Comparison of ENCODE assay signal across 8 mouse cellular contexts in genomic region chr7:19239423-19239822, GRCm38 (mm10). TPM values are rescaled to one million over a fixed set of nuclear protein-coding genes. Genes with fewer than 3 reads are reported as not detected.
DNase-seq lines count a peak whose midpoint lies in the region; ATAC-seq and TF ChIP-seq lines count a peak whose summit lies in the region.

No protein-coding gene starts in this region.

- peaks cover 4 to 16% of the 10 kb centered on the region in 2 experiments; a peak in 3 of 4 replicates for H3K4me1 ChIP-seq in MEL (ENCODE audit: control insufficient read depth in 1 of 2, insufficient read depth in 2 of 2, low read length in 2 of 2)
- H3K4me1 ChIP-seq in cerebellum, adult 2 months (ENCODE audit: control insufficient read depth, insufficient read depth, low read length) = peaks cover 26% of the 10 kb centered on the region
- H3K4me1 ChIP-seq in forebrain, postnatal 0 days (ENCODE audit: insufficient read depth) = no peaks in the 10 kb centered on the region
- H3K4me1 ChIP-seq in lung, adult 2 months (ENCODE audit: control insufficient read depth, insufficient read depth, low read length) = peaks cover 6% of the 10 kb centered on the region
- no peaks in the 10 kb centered on the region for H3K4me1 ChIP-seq in thymus, adult 2 months (replicated peaks; ENCODE audit: control insufficient read depth, insufficient read depth, low read length)

- no peak for TF ChIP-seq POLR2A in MEL (IDR thresholded peaks at IDR 0.05; ENCODE audit: control insufficient read depth in 1 of 2, insufficient read depth in 1 of 2, low read depth in 1 of 2, low read length in 2 of 2, poor library complexity in 1 of 2)
- no peak for TF ChIP-seq POLR2A in cerebellum, adult 2 months (IDR thresholded peaks at IDR 0.05; ENCODE audit: borderline replicate concordance, insufficient read depth, low read length)
- no peak for TF ChIP-seq POLR2A in lung, adult 2 months (IDR thresholded peaks at IDR 0.05; ENCODE audit: borderline replicate concordance, extremely low read depth, low read depth, low read length)
- TF ChIP-seq POLR2A in thymus, adult 2 months (IDR thresholded peaks at IDR 0.05; ENCODE audit: control insufficient read depth, extremely low read depth, insufficient read depth, low read length, poor library complexity) = no peak

- H3K4me2 ChIP-seq in forebrain, postnatal 0 days (ENCODE audit: low read depth) = no peak overlapping the region

- peak; percentile 92 to 100 (median 97) for TF ChIP-seq CTCF in MEL (IDR thresholded peaks at IDR 0.05 in 2 of 3, conservative IDR thresholded peaks at IDR 0.05 in 1 of 3; ENCODE audit: control insufficient read depth in 1 of 3, insufficient read depth in 1 of 3, low read depth in 2 of 3, low read length in 3 of 3, poor library complexity in 1 of 3, severe bottlenecking in 1 of 3)
- TF ChIP-seq CTCF in cerebellum, adult 2 months (IDR thresholded peaks at IDR 0.05; ENCODE audit: borderline replicate concordance, insufficient read depth, low read depth, low read length) = peak; percentile 98
- TF ChIP-seq CTCF in forebrain, postnatal 0 days (IDR thresholded peaks at IDR 0.05; ENCODE audit: low read depth) = peak; percentile 96
- TF ChIP-seq CTCF in layer of hippocampus, adult 2 months (conservative IDR thresholded peaks at IDR 0.05) = peak; percentile 100
- TF ChIP-seq CTCF in lung, adult 2 months (IDR thresholded peaks at IDR 0.05; ENCODE audit: insufficient read depth, low read length) = peak; percentile 98
- peak; percentile 80; the same call in 1 of the 2 replicates for TF ChIP-seq CTCF in thymus, adult 2 months (IDR thresholded peaks at IDR 0.05; ENCODE audit: borderline replicate concordance, control insufficient read depth, extremely low read depth, insufficient read depth, low read length, poor library complexity)

- peak overlapping the region; percentile 32 for H3K27ac ChIP-seq in MEL (ENCODE audit: control insufficient read depth, low read depth, low read length)
- no peak overlapping the region for H3K27ac ChIP-seq in cerebellum, adult 2 months (ENCODE audit: insufficient read depth, low read length)
- H3K27ac ChIP-seq in forebrain, postnatal 0 days (ENCODE audit: low read depth, low read length) = no peak overlapping the region
- peak overlapping the region; percentile 46; the same call in 1 of the 2 replicates for H3K27ac ChIP-seq in layer of hippocampus, adult 2 months
- H3K27ac ChIP-seq in thymus, adult 2 months (ENCODE audit: control insufficient read depth, insufficient read depth, low read length) = no peak overlapping the region

- peak; percentile 91 for DNase-seq in MEL (ENCODE audit: low read depth, low spot score)
- DNase-seq in cerebellum, adult 2 months = peak; percentile 85 to 93
- DNase-seq in forebrain, postnatal 0 days = peak; percentile 93
- peak; percentile 95 for DNase-seq in heart, postnatal 4 days
- peak; percentile 91 to 95 for DNase-seq in layer of hippocampus, adult 2 months (ENCODE audit: low spot score in 2 of 2)
- peak; percentile 88 for DNase-seq in lung, adult 2 months
- DNase-seq in ovary, adult 18-20 months (ENCODE audit: low spot score) = peak; percentile 62
- DNase-seq in thymus, adult 2 months = peak; percentile 88

- ATAC-seq in forebrain, postnatal 0 days = peak; percentile 98

- peaks cover 20% of the 10 kb centered on the region for H3K79me2 ChIP-seq in MEL (ENCODE audit: control insufficient read depth, insufficient read depth, low read length, poor library complexity)

- TF ChIP-seq RAD21 in MEL (IDR thresholded peaks at IDR 0.05; ENCODE audit: low read depth, low read length) = peak; percentile 76

- no peak overlapping the region for H3K4me3 ChIP-seq in MEL (ENCODE audit: control insufficient read depth in 1 of 2, insufficient read depth in 1 of 2, low read depth in 2 of 2, low read length in 2 of 2)
- no peak overlapping the region for H3K4me3 ChIP-seq in cerebellum, adult 2 months (replicated peaks; ENCODE audit: insufficient read depth, low read depth, low read length)
- no peak overlapping the region for H3K4me3 ChIP-seq in forebrain, postnatal 0 days (ENCODE audit: low read depth, low read length)
- H3K4me3 ChIP-seq in layer of hippocampus, adult 2 months = no peak overlapping the region
- H3K4me3 ChIP-seq in lung, adult 2 months (replicated peaks; ENCODE audit: extremely low read depth, low read depth, low read length) = no peak overlapping the region
- H3K4me3 ChIP-seq in thymus, adult 2 months (ENCODE audit: control insufficient read depth, insufficient read depth, low read length) = no peak overlapping the region

- no peak for TF ChIP-seq EP300 in MEL (IDR thresholded peaks at IDR 0.05; ENCODE audit: low read depth in 1 of 2, low read length in 2 of 2)

- H3K36me3 ChIP-seq in MEL (ENCODE audit: control insufficient read depth in 1 of 2, insufficient read depth in 2 of 2, low read length in 2 of 2) = peaks cover 0 to 8% of the 10 kb centered on the region in 2 experiments; a peak in 3 of 4 replicates
- no peaks in the 10 kb centered on the region for H3K36me3 ChIP-seq in forebrain, postnatal 0 days (ENCODE audit: insufficient read depth)
- H3K36me3 ChIP-seq in thymus, adult 2 months (ENCODE audit: control insufficient read depth, insufficient read depth, low read length) = no peaks in the 10 kb centered on the region

- H3K9me3 ChIP-seq in MEL (replicated peaks; ENCODE audit: insufficient read depth, low read length) = no peaks in the 10 kb centered on the region
- H3K9me3 ChIP-seq in forebrain, postnatal 0 days (ENCODE audit: low read length) = no peaks in the 10 kb centered on the region

- H3K9ac ChIP-seq in MEL (ENCODE audit: control insufficient read depth, low read depth, low read length, poor library complexity, severe bottlenecking) = no peak overlapping the region
- no peak overlapping the region for H3K9ac ChIP-seq in forebrain, postnatal 0 days

- 0% methylated on average over 1 of the region's 1 CpGs for WGBS in cerebellum, adult 2 months
- 0% methylated on average over 1 of the region's 1 CpGs for WGBS in forebrain, postnatal 0 days
- WGBS in lung, adult 2 months = 0% methylated on average over 1 of the region's 1 CpGs
- WGBS in thymus, adult 2 months = 0% methylated on average over 1 of the region's 1 CpGs

- no peaks in the 10 kb centered on the region for H3K27me3 ChIP-seq in MEL (ENCODE audit: control insufficient read depth in 1 of 2, insufficient read depth in 2 of 2, low read length in 2 of 2)
- H3K27me3 ChIP-seq in cerebellum, adult 2 months (ENCODE audit: control insufficient read depth, insufficient read depth, low read length) = no peaks in the 10 kb centered on the region
- H3K27me3 ChIP-seq in forebrain, postnatal 0 days (ENCODE audit: insufficient read depth, low read length) = no peaks in the 10 kb centered on the region
- H3K27me3 ChIP-seq in thymus, adult 2 months (ENCODE audit: control insufficient read depth, insufficient read depth, low read length) = no peaks in the 10 kb centered on the region

RNA-seq across cellular contexts. Expression of gene Opa3, which starts 11.3 kb away (rescaled TPM):
- total RNA-seq in MEL (2012; rRNA removed) = 16.3 and 18.5 TPM in 2 replicates
- 10 to 100 TPM; 37.2 to 85.4 TPM for polyA plus RNA-seq in MEL (2012; ENCODE audit: insufficient read depth in 1 of 2, insufficient read length in 2 of 2, low read depth in 1 of 2, low replicate concordance in 2 of 2, missing spikeins in 1 of 2)
- 39.1 and 40.1 TPM in 2 replicates for polyA plus RNA-seq in cerebellum, adult 2 months (2012; rRNA removed)
- 32.2 and 34.4 TPM in 2 replicates for total RNA-seq in forebrain, postnatal 0 days (2014; rRNA removed)
- 35.1 and 35.8 TPM in 2 replicates for polyA plus RNA-seq in forebrain, postnatal 0 days (2015; fragmentation: Nextera tagmentation; extraction: Ambion mirVana)
- total RNA-seq in heart, postnatal 4 days (2021) = 10 to 100 TPM; 54.7 to 60.0 TPM
- 10 to 100 TPM; 37.4 to 38.7 TPM for total RNA-seq in layer of hippocampus, adult 2 months (2021)
- polyA plus RNA-seq in lung, adult 2 months (2012; rRNA removed) = 24.6 and 27.6 TPM in 2 replicates
- 46.5 and 46.7 TPM in 2 replicates for polyA plus RNA-seq in thymus, adult 2 months (2012; rRNA removed)

RNA-seq across cellular contexts. Expression of gene Gpr4, which starts 27.1 kb away (rescaled TPM):
- 0.07 and 0.19 TPM in 2 replicates for total RNA-seq in MEL (2012; rRNA removed)
- polyA plus RNA-seq in MEL (2012; ENCODE audit: insufficient read depth in 1 of 2, insufficient read length in 2 of 2, low read depth in 1 of 2, low replicate concordance in 2 of 2, missing spikeins in 1 of 2) = under 1 TPM in 1 of 2 experiments, not detected in 1; 0.15 TPM
- polyA plus RNA-seq in cerebellum, adult 2 months (2012; rRNA removed) = 4.3 and 5.1 TPM in 2 replicates
- 2.2 and 2.5 TPM in 2 replicates for total RNA-seq in forebrain, postnatal 0 days (2014; rRNA removed)
- polyA plus RNA-seq in forebrain, postnatal 0 days (2015; fragmentation: Nextera tagmentation; extraction: Ambion mirVana) = 5.9 and 6.0 TPM in 2 replicates
- total RNA-seq in heart, postnatal 4 days (2021) = 1 to 10 TPM; 6.7 to 8.1 TPM
- 1 to 10 TPM; 1.6 to 2.5 TPM for total RNA-seq in layer of hippocampus, adult 2 months (2021)
- polyA plus RNA-seq in lung, adult 2 months (2012; rRNA removed) = 21.6 and 29.5 TPM in 2 replicates
- polyA plus RNA-seq in thymus, adult 2 months (2012; rRNA removed) = 4.2 and 5.5 TPM in 2 replicates

RNA-seq across cellular contexts. Expression of gene Vasp, which starts 32.2 kb away (rescaled TPM):
- total RNA-seq in MEL (2012; rRNA removed) = 121 and 130 TPM in 2 replicates
- polyA plus RNA-seq in MEL (2012; ENCODE audit: insufficient read depth in 1 of 2, insufficient read length in 2 of 2, low read depth in 1 of 2, low replicate concordance in 2 of 2, missing spikeins in 1 of 2) = 100 to 1,000 TPM in 1 of 2 experiments, not detected in 1; 185 TPM
- polyA plus RNA-seq in cerebellum, adult 2 months (2012; rRNA removed) = 30.8 and 32.9 TPM in 2 replicates
- 40.6 and 45.9 TPM in 2 replicates for total RNA-seq in forebrain, postnatal 0 days (2014; rRNA removed)
- polyA plus RNA-seq in forebrain, postnatal 0 days (2015; fragmentation: Nextera tagmentation; extraction: Ambion mirVana) = 30.0 and 30.6 TPM in 2 replicates
- 100 to 1,000 TPM; 117 to 119 TPM for total RNA-seq in heart, postnatal 4 days (2021)
- 10 to 100 TPM; 15.7 to 17.1 TPM for total RNA-seq in layer of hippocampus, adult 2 months (2021)
- polyA plus RNA-seq in lung, adult 2 months (2012; rRNA removed) = 194 TPM in 2 replicates
- 325 and 327 TPM in 2 replicates for polyA plus RNA-seq in thymus, adult 2 months (2012; rRNA removed)

RNA-seq across cellular contexts. Expression of gene Ppm1n, which starts 40.4 kb away (rescaled TPM):
- not detected in 2 replicates for total RNA-seq in MEL (2012; rRNA removed)
- polyA plus RNA-seq in MEL (2012; ENCODE audit: insufficient read depth in 1 of 2, insufficient read length in 2 of 2, low read depth in 1 of 2, low replicate concordance in 2 of 2, missing spikeins in 1 of 2) = not detected
- 1.1 and 2.0 TPM in 2 replicates for polyA plus RNA-seq in cerebellum, adult 2 months (2012; rRNA removed)
- 2.3 and 3.2 TPM in 2 replicates for total RNA-seq in forebrain, postnatal 0 days (2014; rRNA removed)
- 0.69 and 1.1 TPM in 2 replicates for polyA plus RNA-seq in forebrain, postnatal 0 days (2015; fragmentation: Nextera tagmentation; extraction: Ambion mirVana)
- under 1 TPM in 1 of 2 experiments, not detected in 1; 0.26 TPM for total RNA-seq in heart, postnatal 4 days (2021)
- total RNA-seq in layer of hippocampus, adult 2 months (2021) = not detected
- 0.23 and 0.36 TPM in 2 replicates for polyA plus RNA-seq in lung, adult 2 months (2012; rRNA removed)
- 0.57 and 0.63 TPM in 2 replicates for polyA plus RNA-seq in thymus, adult 2 months (2012; rRNA removed)

RNA-seq across cellular contexts. Expression of gene Rtn2, which starts 43.0 kb away (rescaled TPM):
- 0.27 and 0.52 TPM in 2 replicates for total RNA-seq in MEL (2012; rRNA removed)
- polyA plus RNA-seq in MEL (2012; ENCODE audit: insufficient read depth in 1 of 2, insufficient read length in 2 of 2, low read depth in 1 of 2, low replicate concordance in 2 of 2, missing spikeins in 1 of 2) = 1 to 10 TPM in 1 of 2 experiments, not detected in 1; 1.4 TPM
- polyA plus RNA-seq in cerebellum, adult 2 months (2012; rRNA removed) = 96.9 and 101 TPM in 2 replicates
- 154 and 163 TPM in 2 replicates for total RNA-seq in forebrain, postnatal 0 days (2014; rRNA removed)
- 126 and 136 TPM in 2 replicates for polyA plus RNA-seq in forebrain, postnatal 0 days (2015; fragmentation: Nextera tagmentation; extraction: Ambion mirVana)
- total RNA-seq in heart, postnatal 4 days (2021) = 10 to 100 TPM; 30.2 to 32.3 TPM
- 10 to 100 TPM; 90.3 to 92.7 TPM for total RNA-seq in layer of hippocampus, adult 2 months (2021)
- 56.3 and 76.2 TPM in 2 replicates for polyA plus RNA-seq in lung, adult 2 months (2012; rRNA removed)
- polyA plus RNA-seq in thymus, adult 2 months (2012; rRNA removed) = 3.0 and 19.9 TPM in 2 replicates

Comparison
In these comparisons a context has a peak if more than half of its experiments do, and no peak if none do; other contexts are left out.
1. H3K27ac ChIP-seq: peak in MEL (single experiment) and layer of hippocampus, adult 2 months (single experiment); none in cerebellum, adult 2 months (single experiment), forebrain, postnatal 0 days (single experiment) and thymus, adult 2 months (single experiment).
2. Peak in every context shown above with its lines, with median percentiles within 50 percentile points of each other: DNase-seq and CTCF ChIP-seq.